ENCODE assay signal across 18 mouse cellular contexts in the genomic region with DNA sequence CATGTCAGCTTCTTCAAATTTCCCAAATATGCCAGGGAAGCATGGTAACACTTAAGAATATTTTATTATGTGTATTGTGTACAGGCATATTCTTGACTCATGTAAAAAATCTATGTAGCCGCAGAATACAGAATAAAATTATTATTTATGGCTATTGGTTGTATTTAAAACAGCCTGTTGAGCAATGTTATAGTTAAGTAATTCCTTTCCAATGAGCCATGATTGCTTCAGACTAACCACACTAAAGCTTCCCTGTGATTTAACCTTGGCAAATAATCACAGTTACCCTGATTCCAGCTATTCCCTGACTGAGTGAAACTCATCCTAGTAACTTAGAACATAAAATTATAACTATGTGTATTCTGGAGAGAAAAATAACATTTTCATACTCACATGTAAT. TPM values are rescaled to one million over a fixed set of nuclear protein-coding genes. Genes with fewer than 3 reads are reported as not detected.
"Had no signal": no experiment of that assay in that cellular context is flagged by ENCODE, and none has a peak within 500 bp of the region (broad histone marks: within the 10 kb centered on the region; RNA-seq: fewer than 3 reads in every experiment).

No protein-coding gene starts in this region.

- H3K4me2 ChIP-seq: lung, embryonic 14.5 days; midbrain, embryonic 12.5 days; neural tube, embryonic 12.5 days; stomach, embryonic 15.5 days had no signal

- H3K27me3 ChIP-seq: midbrain, embryonic 12.5 days; neural tube, embryonic 12.5 days; stomach, embryonic 15.5 days had no signal

- H3K4me1 ChIP-seq: midbrain, embryonic 10.5 days; midbrain, embryonic 12.5 days; neural tube, embryonic 12.5 days; stomach, embryonic 15.5 days had no signal

- H3K27ac ChIP-seq: midbrain, embryonic 10.5 days; midbrain, embryonic 12.5 days; neural tube, embryonic 12.5 days; stomach, embryonic 15.5 days; stomach, postnatal 0 days had no signal

- H3K9ac ChIP-seq: lung, embryonic 14.5 days; midbrain, embryonic 12.5 days; neural tube, embryonic 12.5 days; stomach, embryonic 15.5 days had no signal

- H3K9me3 ChIP-seq: stomach, embryonic 15.5 days had no signal

- H3K4me3 ChIP-seq: midbrain, embryonic 10.5 days; midbrain, embryonic 12.5 days; neural tube, embryonic 12.5 days; stomach, embryonic 15.5 days had no signal

- ATAC-seq: midbrain, embryonic 16.5 days had no signal

- H3K36me3 ChIP-seq: midbrain, embryonic 10.5 days; midbrain, embryonic 12.5 days; neural tube, embryonic 12.5 days; stomach, embryonic 15.5 days had no signal

- DNase-seq: lung, adult 18-20 months; lung, embryonic 14.5 days; lung, postnatal 10 days; lung, postnatal 4 days; midbrain, embryonic 14.5 days; right cerebral cortex, postnatal 14 days; thymus, adult 2 months; thymus, postnatal 36 days had no signal

RNA-seq across cellular contexts. Expression of a gene that starts 56.7 kb away (rescaled TPM):
- polyA plus RNA-seq: liver, embryonic 16.5 days; lung, embryonic 14.5 days; lung, embryonic 16.5 days; midbrain, embryonic 10.5 days; midbrain, embryonic 12.5 days; midbrain, embryonic 14.5 days; midbrain, embryonic 16.5 days; neural tube, embryonic 12.5 days; neural tube, embryonic 14.5 days; spleen, adult 2 months; stomach, embryonic 15.5 days; stomach, postnatal 0 days; thymus, adult 2 months had no signal
